Mouse (Mus musculus) Patski (cell line): ENCODE results near the gene Masp1. TPM values are rescaled to one million over a fixed set of nuclear protein-coding genes. Genes with fewer than 3 reads are reported as not detected.

ENCODE experiments used
- ATAC-seq: fragments of 100-300 bp; one replicate; pipeline ENCODE4 v1.8.0; 2021
- CTCF ChIA-PET: fragments of 350-600 bp; sonication (Branson Sonifier 250); formaldehyde crosslinking; loops from one replicate; lab custom pipeline; 2022; ENCODE audit warnings: inconsistent platforms; lab: Charles Lee
- POLR2A ChIA-PET: fragments of 350-600 bp; sonication (Branson Sonifier 250); formaldehyde crosslinking; loops from one replicate; lab custom pipeline; 2022; ENCODE audit warnings: antibody characterized with exemption, inconsistent platforms; lab: Charles Lee
- DNase-seq: peaks from one replicate; pipeline ENCODE4 v3.0.0-alpha.2; 2011; ENCODE audit warnings: low read depth, low spot score
- H3K27me3 ChIP-seq: fragments of 371-371 bp; one replicate; pipeline ENCODE4 v1.5.1; 2021
- CTCF ChIP-seq: fragments of 100-300 bp; IDR thresholded peaks from one replicate; pipeline ENCODE4 v1.5.1; 2021
- in situ Hi-C: fragments of 300-500 bp; cut with MboI; formaldehyde crosslinking; loops from 3 replicates; pipeline ENCODE4 v1.11.1; 2018; ENCODE audit warnings: low pct_unique_long_range_greater_than_20kb, mixed read lengths
- polyA plus RNA-seq: library from polyadenylated mRNA; unstranded; gene quantifications from one replicate; pipeline ENCODE4 v1.2.3, GENCODE M21; 2021

Masp1 gene
- polyA plus RNA-seq, 1 experiment from 2014 or later, result 81.4 TPM

- TF ChIP-seq CTCF, result no peak
- no peak for ATAC-seq
- CTCF ChIA-PET, result no interaction called here
Observed at GRCm38 (mm10) chr16:23541046-23541445, 20.4 kb upstream of the Masp1 start.

GRCm38 (mm10) chr16:23533707-23534106 lies 13.1 kb upstream of the Masp1 start:
- ATAC-seq, result no peak
- TF ChIP-seq CTCF, result no peak
- DNase-seq, result no peak
- ChIA-PET CTCF (interaction anchor here (1.6 kb wide), 1 partner anchor 14 kb away, joined by 5 read pairs; the partner anchor contains the start of genes Masp1 and Rtp4), POLR2A (no interaction called here)
- H3K27me3 ChIP-seq, result no peaks in the 10 kb centered on the region
- in situ Hi-C loops, result no loop called here

More at GRCm38 (mm10) chr16:23541046-23541445, 20.4 kb upstream of the Masp1 start:
- POLR2A ChIA-PET, result no interaction called here
- DNase-seq, result no peak
- in situ Hi-C loops, result no loop called here
- no peaks in the 10 kb centered on the region for H3K27me3 ChIP-seq

GRCm38 (mm10) chr16:23529186-23529585 lies 8.6 kb upstream of the Masp1 start:
- in situ Hi-C loops, result no loop called here

GRCm38 (mm10) chr16:23522081-23522480 lies 1.5 kb upstream of the Masp1 start:
- ChIA-PET CTCF (interaction anchor here (1.7 kb wide), 1 partner anchor 10 kb away, joined by 6 read pairs; no protein-coding TSS in a partner anchor), POLR2A (no interaction called here)
- ATAC-seq (no peak), DNase-seq (no peak)
- TF ChIP-seq CTCF, result no peak
- no peaks in the 10 kb centered on the region for H3K27me3 ChIP-seq
- in situ Hi-C loops, result no loop called here

More at GRCm38 (mm10) chr16:23529186-23529585, 8.6 kb upstream of the Masp1 start:
- ChIA-PET POLR2A (no interaction called here), CTCF (no interaction called here)
- TF ChIP-seq CTCF, result no peak
- ATAC-seq (no peak), DNase-seq (no peak)
- no peaks in the 10 kb centered on the region for H3K27me3 ChIP-seq

DNA sequence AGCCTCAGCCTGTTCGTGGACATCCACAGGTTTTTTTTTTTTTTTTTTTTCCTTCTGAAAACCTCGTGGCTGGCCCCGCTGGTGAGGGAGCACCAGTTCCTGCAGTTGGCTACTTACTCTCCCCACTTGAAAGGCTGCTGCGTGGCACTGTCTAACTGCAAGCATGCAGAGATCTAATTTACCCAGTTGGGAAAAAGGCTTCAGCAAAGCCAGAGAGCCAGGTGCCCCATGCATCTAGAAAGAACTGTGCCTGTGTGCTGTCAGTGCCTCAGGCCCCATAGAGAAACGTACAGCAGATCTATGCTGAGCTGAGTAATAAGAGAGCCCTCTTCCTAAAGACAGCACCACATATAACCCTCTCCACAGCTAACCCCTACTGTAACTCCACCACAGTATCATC lies 477 bp upstream of the Masp1 start:
- no peaks in the 10 kb centered on the region for H3K27me3 ChIP-seq
- TF ChIP-seq CTCF, result no peak
- CTCF ChIA-PET, result interaction anchor here (1.7 to 2.0 kb wide), 2 partner anchors 12 to 18 kb away, joined by 4 to 5 read pairs; no protein-coding TSS in a partner anchor
- DNase-seq (no peak), ATAC-seq (no peak)
- POLR2A ChIA-PET, result interaction anchor here (0.8 kb wide), 1 partner anchor 52 kb away, joined by 10 read pairs; no protein-coding TSS in a partner anchor
- in situ Hi-C loops, result no loop called here

DNA sequence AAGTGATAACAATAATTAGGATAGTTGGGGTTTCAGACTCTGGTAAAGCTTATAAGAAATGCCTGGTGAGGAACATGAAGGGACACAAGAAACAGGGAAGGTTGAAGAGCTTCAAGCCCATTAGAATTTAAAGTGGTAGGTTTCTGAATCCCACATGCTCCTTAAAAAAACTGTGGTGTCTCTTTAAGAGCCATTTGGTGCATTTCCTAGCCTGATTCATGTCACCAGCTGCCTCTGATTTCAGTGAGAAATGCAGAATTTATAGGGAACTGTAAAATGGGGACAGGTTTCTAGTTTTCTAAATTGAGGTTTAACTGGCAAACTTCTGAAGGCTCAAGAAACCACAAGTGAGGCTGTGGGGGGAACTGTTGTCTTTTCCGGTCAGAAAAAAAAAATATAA lies 844 bp downstream of the Masp1 start:
- DNase-seq (no peak), ATAC-seq (no peak)
- TF ChIP-seq CTCF, result no peak
- H3K27me3 ChIP-seq, result no peaks in the 10 kb centered on the region
- CTCF ChIA-PET, result interaction anchor here (1.3 to 2.0 kb wide), 4 partner anchors 13 to 60 kb away, joined by 3 to 5 read pairs (median 4); no protein-coding TSS in a partner anchor
- POLR2A ChIA-PET, result interaction anchor here (1.0 kb wide), 1 partner anchor 22 kb away, joined by 3 read pairs; no protein-coding TSS in a partner anchor
- in situ Hi-C loops, result loop anchor here (10.0 kb wide), 1 partner anchor 285 kb away; no protein-coding TSS in a partner anchor

DNA sequence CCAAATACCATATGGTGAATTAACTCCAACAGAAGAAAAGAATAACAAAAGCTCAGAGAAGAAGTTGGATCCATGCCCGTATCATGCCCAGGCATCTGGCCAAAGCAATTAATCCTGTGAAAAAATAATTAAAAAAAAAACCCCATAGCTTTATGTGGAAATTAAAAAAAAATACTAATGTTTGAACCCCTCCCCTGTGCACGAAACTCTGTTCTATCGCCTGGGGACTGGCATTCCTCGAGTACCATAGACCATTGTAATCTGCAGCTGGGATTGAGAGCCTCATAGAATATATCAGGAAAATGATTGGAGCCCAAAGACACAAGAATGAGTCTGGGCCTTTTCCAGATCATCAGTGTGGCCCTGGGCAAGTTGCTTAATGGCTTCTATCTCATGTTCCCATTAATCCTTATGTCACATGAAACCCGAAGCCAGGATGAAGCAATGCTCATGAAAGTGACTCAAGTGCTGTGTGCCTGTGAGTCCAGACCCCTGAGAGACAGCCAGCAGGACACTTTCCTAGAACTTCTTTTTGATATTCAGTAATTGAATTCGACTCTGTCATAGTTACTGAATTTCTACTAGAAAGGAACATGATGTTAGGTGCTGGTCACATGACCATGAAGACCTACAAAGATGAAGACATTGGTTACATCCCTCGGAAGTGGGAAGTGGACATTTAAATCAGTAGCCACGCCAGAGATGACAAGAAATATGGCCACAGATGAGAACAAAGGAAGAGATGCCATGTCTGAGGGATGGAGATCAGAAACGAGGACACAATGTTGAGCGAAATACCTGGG lies 1.8 kb downstream of the Masp1 start:
- POLR2A ChIA-PET, result interaction anchor here (1.1 to 1.5 kb wide), 2 partner anchors 18 to 22 kb away, joined by 5 read pairs; no protein-coding TSS in a partner anchor
- TF ChIP-seq CTCF, result no peak
- ATAC-seq (peak; percentile 53), DNase-seq (no peak)
- in situ Hi-C loops, result loop anchor here (10.0 kb wide), 1 partner anchor 284 kb away; no protein-coding TSS in a partner anchor
- H3K27me3 ChIP-seq, result no peaks in the 10 kb centered on the region
- CTCF ChIA-PET, result interaction anchor here (0.9 to 2.0 kb wide), 7 partner anchors 14 to 59 kb away, joined by 3 to 7 read pairs (median 4); no protein-coding TSS in a partner anchor

GRCm38 (mm10) chr16:23517754-23518566 lies 2.7 kb downstream of the Masp1 start:
- TF ChIP-seq CTCF, result no peak
- DNase-seq (no peak), ATAC-seq (no peak)
- in situ Hi-C loops, result loop anchor here (10.0 kb wide), 1 partner anchor 283 kb away; no protein-coding TSS in a partner anchor
- ChIA-PET CTCF (interaction anchor here (0.9 to 1.8 kb wide), 4 partner anchors 13 to 19 kb away, joined by 3 to 7 read pairs (median 4); no protein-coding TSS in a partner anchor), POLR2A (interaction anchor here (0.9 to 1.5 kb wide), 4 partner anchors 13 to 66 kb away, joined by 3 to 6 read pairs (median 5); no protein-coding TSS in a partner anchor)
- H3K27me3 ChIP-seq, result no peaks in the 10 kb centered on the region

DNA sequence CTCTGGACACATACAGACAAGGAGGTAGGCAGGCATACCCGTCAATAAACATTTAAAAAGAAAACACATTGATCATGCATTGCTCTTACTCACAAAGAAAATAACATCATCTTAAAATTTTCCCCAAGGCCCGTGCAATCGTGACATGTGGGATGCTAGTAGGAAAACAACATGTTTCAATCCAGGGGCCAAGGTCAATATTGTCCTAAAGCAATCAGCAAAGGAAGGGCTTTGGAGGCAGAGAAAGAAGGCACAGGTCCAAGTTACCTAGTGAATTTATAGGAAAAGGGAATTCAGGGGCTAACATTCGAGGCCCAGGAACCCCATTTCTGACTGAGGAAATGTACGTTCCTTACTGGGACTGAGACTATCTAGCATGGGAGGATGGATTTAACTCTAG lies 3.4 kb downstream of the Masp1 start:
- POLR2A ChIA-PET, result interaction anchor here (0.9 to 1.1 kb wide), 2 partner anchors 13 to 65 kb away, joined by 3 to 6 read pairs; no protein-coding TSS in a partner anchor
- no peak for TF ChIP-seq CTCF
- no peak for ATAC-seq
- DNase-seq, result no peak
- CTCF ChIA-PET, result interaction anchor here (1.7 to 7.0 kb wide), 3 partner anchors 14 to 18 kb away, joined by 4 to 34 read pairs (median 7); no protein-coding TSS in a partner anchor
- no peaks in the 10 kb centered on the region for H3K27me3 ChIP-seq
- in situ Hi-C loops, result loop anchor here (10.0 kb wide), 1 partner anchor 282 kb away; no protein-coding TSS in a partner anchor
